Mouse (Mus musculus): ENCODE measurements around the gene Sit1.

Sit1 gene

GRCm38 (mm10) chr4:43466872-43467271, 16.7 kb downstream of the Sit1 start:
- DNase-seq (ENCODE audit: low spot score): no peak

- DNase-seq (ENCODE audit: low spot score): no peak
These were observed 17.6 kb downstream of the Sit1 start for GRCm38 (mm10) chr4:43465935-43466334.

- no peak for DNase-seq (ENCODE audit: low spot score)
These were observed 20.4 kb downstream of the Sit1 start for GRCm38 (mm10) chr4:43463102-43463501.

- DNase-seq (ENCODE audit: low spot score): no peak
These were observed 26.4 kb downstream of the Sit1 start for GRCm38 (mm10) chr4:43457124-43457523.

GRCm38 (mm10) chr4:43456470-43456869, 27.1 kb downstream of the Sit1 start:
- peak; percentile 44 for DNase-seq (ENCODE audit: low spot score)

GRCm38 (mm10) chr4:43454041-43454836, 29.3 kb downstream of the Sit1 start, which contains the start of gene Cd72:
TSS of gene Cd72 (minus strand) at chr4:43454628.
- DNase-seq (ENCODE audit: low spot score): peak; percentile 43

- no peak for DNase-seq (ENCODE audit: low spot score)
These were observed 30.1 kb downstream of the Sit1 start for GRCm38 (mm10) chr4:43453413-43453812.

- DNase-seq (ENCODE audit: low spot score): no peak
These were observed 31.2 kb downstream of the Sit1 start for GRCm38 (mm10) chr4:43452315-43452714.

GRCm38 (mm10) chr4:43448554-43448953, 35.0 kb downstream of the Sit1 start:
- no peak for DNase-seq (ENCODE audit: low spot score)

- no peak for DNase-seq (ENCODE audit: low spot score)
These were observed 36.3 kb downstream of the Sit1 start for GRCm38 (mm10) chr4:43447251-43447650.

- DNase-seq (ENCODE audit: low spot score): no peak
These were observed 40.0 kb downstream of the Sit1 start for GRCm38 (mm10) chr4:43443511-43443910.

GRCm38 (mm10) chr4:43442456-43443361, 40.8 kb downstream of the Sit1 start:
- peak; percentile 65 for DNase-seq (ENCODE audit: low spot score)

- DNase-seq (ENCODE audit: low spot score): peak; percentile 92
These were observed 41.5 kb downstream of the Sit1 start for GRCm38 (mm10) chr4:43442044-43442443.

- DNase-seq (ENCODE audit: low spot score): no peak
These were observed 41.9 kb downstream of the Sit1 start, which contains the start of gene Tesk1 for GRCm38 (mm10) chr4:43441639-43442038. TSS of gene Tesk1 (plus strand) at chr4:43441939.

- DNase-seq (ENCODE audit: low spot score): no peak
These were observed 50.7 kb downstream of the Sit1 start for GRCm38 (mm10) chr4:43432832-43433231.
